Mouse (Mus musculus) midbrain, postnatal 0 days (tissue): ENCODE measurements around the gene Tnfaip8l1. TPM values are rescaled to one million over a fixed set of nuclear protein-coding genes. Genes with fewer than 3 reads are reported as not detected.

Experiments
- ATAC-seq: fragments of 200-750 bp; cut with Nextera tagmentation; 2 replicates; pipeline ENCODE4 v1.8.0; 2017; ENCODE audit warnings: moderate number of reproducible peaks, mild to moderate bottlenecking, moderate TSS enrichment, moderate library complexity; ENCODE audit not compliant: low FRiP score
- DNase-seq: peaks from one replicate; pipeline ENCODE4 v3.0.0-alpha.2; 2015; ENCODE audit warnings: low spot score
- H3K27ac ChIP-seq: fragments of 300-500 bp; sonication (generic); 2 replicates; pipeline ENCODE4 v1.5.1; 2014; ENCODE audit warnings: low read depth, mild to moderate bottlenecking, low read length, mixed read lengths
- H3K27me3 ChIP-seq: fragments of 300-500 bp; sonication (generic); 2 replicates; pipeline ENCODE4 v1.6.1; 2014; ENCODE audit warnings: low read length, control low read depth, mixed read lengths; ENCODE audit not compliant: insufficient read depth
- H3K36me3 ChIP-seq: fragments of 300-500 bp; sonication (generic); 2 replicates; pipeline ENCODE4 v1.6.1; 2014; ENCODE audit warnings: low read length, control low read depth, mixed read lengths; ENCODE audit not compliant: insufficient read depth
- H3K4me1 ChIP-seq: fragments of 300-500 bp; sonication (generic); 2 replicates; pipeline ENCODE4 v1.6.1; 2014; ENCODE audit warnings: mild to moderate bottlenecking, control low read depth, antibody characterized with exemption, low read length, mixed read lengths; ENCODE audit not compliant: insufficient read depth
- H3K4me2 ChIP-seq: fragments of 300-500 bp; sonication (generic); 2 replicates; pipeline ENCODE4 v1.6.1; 2014; ENCODE audit warnings: low read depth, mild to moderate bottlenecking, low read length, mixed read lengths; ENCODE audit not compliant: poor library complexity, severe bottlenecking
- H3K4me3 ChIP-seq: fragments of 300-500 bp; sonication (generic); 2 replicates; pipeline ENCODE4 v1.5.1; 2014; ENCODE audit warnings: low read depth, mild to moderate bottlenecking, low read length, moderate library complexity
- H3K9ac ChIP-seq: fragments of 300-500 bp; sonication (generic); replicated peaks from 2 replicates; pipeline ENCODE4 v1.6.1; 2014; ENCODE audit warnings: mild to moderate bottlenecking, low read length, moderate library complexity, mixed read lengths; ENCODE audit not compliant: poor library complexity, severe bottlenecking
- H3K9me3 ChIP-seq: fragments of 300-500 bp; sonication (generic); 2 replicates; pipeline ENCODE4 v1.6.1; 2016; ENCODE audit warnings: low read length, control low read depth
- CTCF ChIP-seq: IDR thresholded peaks from 2 replicates; pipeline ENCODE4 v1.5.1; 2016; ENCODE audit warnings: antibody characterized with exemption, mild to moderate bottlenecking
- WGBS: fragments of 180-500 bp; shearing (Covaris S2); extraction: QIAGEN DNeasy Blood & Tissue Kit; methylation state at CpG from one replicate; pipeline ENCODE4 v1.1.7; 2014; 5-methylcytosine and 5-hydroxymethylcytosine counted together
- polyA plus RNA-seq: library from polyadenylated mRNA; unstranded; fragments of >200 nt; fragmentation: Nextera tagmentation; extraction: Ambion mirVana; gene quantifications from 2 replicates; pipeline ENCODE4 v1.2.1, GENCODE M21; 2015
- total RNA-seq: library from RNA; depleted of rRNA; stranded (reverse); fragments of >200 nt; gene quantifications from 2 replicates; pipeline ENCODE4 v1.2.3, GENCODE M21; 2014

Tnfaip8l1 gene
- total and polyA plus RNA-seq, 2 experiments from 2014 or later, result 8.4 to 15.1 TPM

- no peak overlapping the region for H3K4me2 ChIP-seq
- peak; percentile 32; the same call in 1 of the 2 replicates for TF ChIP-seq CTCF
- no peak overlapping the region for H3K4me3 ChIP-seq
- no peak overlapping the region for H3K27ac ChIP-seq
- H3K4me1 ChIP-seq, result no peaks in the 10 kb centered on the region
- no peak for DNase-seq
- H3K9ac ChIP-seq, result no peak overlapping the region
- ATAC-seq, result no peak
- no peaks in the 10 kb centered on the region for H3K27me3 ChIP-seq
- no peaks in the 10 kb centered on the region for H3K9me3 ChIP-seq
- H3K36me3 ChIP-seq, result peaks cover 92% of the 10 kb centered on the region
- WGBS, result 57% methylated on average over 3 of the region's 3 CpGs
Observed at GRCm38 (mm10) chr17:56201642-56202041, 39.4 kb downstream of the Tnfaip8l1 start.

- no peak overlapping the region for H3K9ac ChIP-seq
- H3K9me3 ChIP-seq, result no peaks in the 10 kb centered on the region
- H3K36me3 ChIP-seq, result peaks cover 92% of the 10 kb centered on the region
- H3K27me3 ChIP-seq, result no peaks in the 10 kb centered on the region
- TF ChIP-seq CTCF, result no peak
- DNase-seq (no peak), ATAC-seq (no peak)
- H3K4me1 ChIP-seq, result no peaks in the 10 kb centered on the region
- 94% methylated on average over 8 of the region's 8 CpGs for whole genome bisulfite sequencing
- no peak overlapping the region for H3K4me2 ChIP-seq
- no peak overlapping the region for H3K27ac ChIP-seq
- H3K4me3 ChIP-seq, result no peak overlapping the region
Observed at GRCm38 (mm10) chr17:56202476-56202875, 40.2 kb downstream of the Tnfaip8l1 start.

GRCm38 (mm10) chr17:56203729-56204128, 41.5 kb downstream of the Tnfaip8l1 start:
- Histone ChIP-seq H3K36me3 (peaks cover 92% of the 10 kb centered on the region), H3K27me3 (no peaks in the 10 kb centered on the region), H3K4me2 (no peak overlapping the region), H3K27ac (no peak overlapping the region), H3K4me3 (no peak overlapping the region), H3K4me1 (no peaks in the 10 kb centered on the region), H3K9ac (no peak overlapping the region), H3K9me3 (no peaks in the 10 kb centered on the region)
- TF ChIP-seq CTCF, result peak; percentile 54
- DNase-seq (no peak), ATAC-seq (no peak)
- 66% methylated on average over 3 of the region's 3 CpGs for WGBS

GRCm38 (mm10) chr17:56206276-56206884, 44.1 kb downstream of the Tnfaip8l1 start:
- H3K36me3 ChIP-seq, result peaks cover 100% of the 10 kb centered on the region
- H3K4me3 ChIP-seq, result no peak overlapping the region
- ATAC-seq (no peak), DNase-seq (no peak)
- H3K9me3 ChIP-seq, result no peaks in the 10 kb centered on the region
- H3K9ac ChIP-seq, result no peak overlapping the region
- no peak overlapping the region for H3K27ac ChIP-seq
- WGBS, result 92% methylated on average over 10 of the region's 10 CpGs
- no peak for TF ChIP-seq CTCF
- no peaks in the 10 kb centered on the region for H3K4me1 ChIP-seq
- H3K27me3 ChIP-seq, result no peaks in the 10 kb centered on the region
- no peak overlapping the region for H3K4me2 ChIP-seq

GRCm38 (mm10) chr17:56206986-56207674, 44.9 kb downstream of the Tnfaip8l1 start:
- ATAC-seq (no peak), DNase-seq (no peak)
- no peak for TF ChIP-seq CTCF
- 79% methylated on average over 6 of the region's 6 CpGs for WGBS
- Histone ChIP-seq H3K27ac (no peak overlapping the region), H3K36me3 (peaks cover 98% of the 10 kb centered on the region), H3K9ac (no peak overlapping the region), H3K27me3 (no peaks in the 10 kb centered on the region), H3K4me3 (no peak overlapping the region), H3K9me3 (no peaks in the 10 kb centered on the region), H3K4me1 (no peaks in the 10 kb centered on the region), H3K4me2 (no peak overlapping the region)

GRCm38 (mm10) chr17:56207963-56208530, 45.8 kb downstream of the Tnfaip8l1 start:
- Histone ChIP-seq H3K9ac (no peak overlapping the region), H3K4me2 (no peak overlapping the region), H3K27ac (no peak overlapping the region), H3K4me1 (no peaks in the 10 kb centered on the region), H3K4me3 (no peak overlapping the region), H3K27me3 (no peaks in the 10 kb centered on the region), H3K36me3 (peaks cover 94% of the 10 kb centered on the region), H3K9me3 (no peaks in the 10 kb centered on the region)
- DNase-seq, result no peak
- WGBS, result 95% methylated on average over 9 of the region's 9 CpGs
- no peak for ATAC-seq
- TF ChIP-seq CTCF, result no peak
